Mouse (Mus musculus) ES-E14 (cell line): ENCODE measurements around the gene Ubap2l.

Source experiments
- CHD2 ChIP-seq: IDR thresholded peaks from 2 replicates; pipeline ENCODE4 v1.6.1; 2014; ENCODE audit warnings: mild to moderate bottlenecking, low read depth, low read length, inconsistent platforms
- HCFC1 ChIP-seq: IDR thresholded peaks from 2 replicates; pipeline ENCODE4 v1.6.1; 2012; ENCODE audit warnings: low read length, inconsistent platforms, borderline replicate concordance; ENCODE audit not compliant: insufficient read depth
- MAFK ChIP-seq: IDR thresholded peaks from 2 replicates; pipeline ENCODE4 v1.6.1; 2014; ENCODE audit warnings: mild to moderate bottlenecking, low read depth, low read length, inconsistent platforms; ENCODE audit not compliant: insufficient read depth
- ZC3H11A ChIP-seq: IDR thresholded peaks from 2 replicates; pipeline ENCODE4 v1.6.1; 2012; ENCODE audit warnings: low read depth, mild to moderate bottlenecking, inconsistent platforms, low read length, borderline replicate concordance

- no peak for TF ChIP-seq CHD2
- peak; percentile 41; the same call in 1 of the 2 replicates for TF ChIP-seq HCFC1
- TF ChIP-seq MAFK, result no peak
- no peak for TF ChIP-seq ZC3H11A
These were observed 732 bp downstream of the Ubap2l start, which contains the start of gene 4933434E20Rik for GRCm38 (mm10) chr3:90051441-90052350.
